Mouse (Mus musculus) left cerebral cortex, adult 2 months (tissue): ENCODE measurements around the gene Arhgap44. TPM values are rescaled to one million over a fixed set of nuclear protein-coding genes. Genes with fewer than 3 reads are reported as not detected.

Experiments used
- DNase-seq, 2 experiments: peaks; one replicate each; pipeline ENCODE4 v3.0.0; 2021 to 2022; ENCODE audit warnings: low spot score in 2 of 2, mixed read lengths in 1 of 2; ENCODE audit errors: extremely low spot score in 1 of 2
- H3K27ac ChIP-seq: fragments of 200-600 bp; 2 replicates; pipeline ENCODE4 v1.8.1; 2022
- H3K4me3 ChIP-seq: fragments of 200-600 bp; 2 replicates; pipeline ENCODE4 v1.8.1; 2022
- CTCF ChIP-seq: fragments of 200-600 bp; IDR thresholded peaks from 2 replicates; pipeline ENCODE4 v1.8.1; 2022; ENCODE audit warnings: antibody characterized with exemption, mild to moderate bottlenecking, moderate library complexity
- intact Hi-C: fragments of 180-260 bp; cut with DNase I; formaldehyde crosslinking; loops from one replicate; pipeline ENCODE4 v1.15.1; 2025
- total RNA-seq, 2 experiments: library from RNA; stranded (reverse); gene quantifications; 2 replicates each; pipeline ENCODE4 v1.2.3; 2021

Gene Arhgap44
- total RNA-seq, 2 experiments from 2014 or later = 137 to 142 TPM

- Histone ChIP-seq H3K27ac (no peak overlapping the region), H3K4me3 (no peak overlapping the region)
- no peak for DNase-seq
- no peak for TF ChIP-seq CTCF
- intact Hi-C loops = no loop called here
These were observed 123.8 kb downstream of the Arhgap44 start for GRCm38 (mm10) chr11:65038996-65039395.

- intact Hi-C loops = no loop called here
- no peak for DNase-seq
- H3K4me3 ChIP-seq = no peak overlapping the region
- no peak overlapping the region for H3K27ac ChIP-seq
- no peak for TF ChIP-seq CTCF
These were observed 130.5 kb downstream of the Arhgap44 start for GRCm38 (mm10) chr11:65032221-65032620.

- no peak overlapping the region for H3K4me3 ChIP-seq
- intact Hi-C loops = no loop called here
- no peak for DNase-seq
- H3K27ac ChIP-seq = no peak overlapping the region
- no peak for TF ChIP-seq CTCF
These were observed 132.6 kb downstream of the Arhgap44 start for GRCm38 (mm10) chr11:65030201-65030600.

GRCm38 (mm10) chr11:65028049-65028448 lies 134.7 kb downstream of the Arhgap44 start:
- DNase-seq = no peak
- Histone ChIP-seq H3K4me3 (no peak overlapping the region), H3K27ac (no peak overlapping the region)
- intact Hi-C loops = no loop called here
- no peak for TF ChIP-seq CTCF

- no peak for DNase-seq
- Histone ChIP-seq H3K4me3 (no peak overlapping the region), H3K27ac (no peak overlapping the region)
- no peak for TF ChIP-seq CTCF
- intact Hi-C loops = no loop called here
These were observed 140.0 kb downstream of the Arhgap44 start for GRCm38 (mm10) chr11:65022771-65023170.

GRCm38 (mm10) chr11:65020744-65021143 lies 142.0 kb downstream of the Arhgap44 start:
- Histone ChIP-seq H3K27ac (no peak overlapping the region), H3K4me3 (no peak overlapping the region)
- intact Hi-C loops = no loop called here
- no peak for TF ChIP-seq CTCF
- DNase-seq = no peak

GRCm38 (mm10) chr11:65016754-65017153 lies 146.0 kb downstream of the Arhgap44 start:
- intact Hi-C loops = loop anchor here (10.0 kb wide), 1 partner anchor 658 kb away; no protein-coding TSS in a partner anchor
- no peak for TF ChIP-seq CTCF
- DNase-seq = no peak
- Histone ChIP-seq H3K4me3 (no peak overlapping the region), H3K27ac (no peak overlapping the region)

GRCm38 (mm10) chr11:65013906-65014305 lies 148.9 kb downstream of the Arhgap44 start:
- no peak for TF ChIP-seq CTCF

GRCm38 (mm10) chr11:65006047-65006446 lies 156.7 kb downstream of the Arhgap44 start:
- DNase-seq = no peak
- no peak overlapping the region for H3K27ac ChIP-seq
- no peak for TF ChIP-seq CTCF
- intact Hi-C loops = no loop called here
- H3K4me3 ChIP-seq = no peak overlapping the region

More at GRCm38 (mm10) chr11:65013906-65014305, 148.9 kb downstream of the Arhgap44 start:
- DNase-seq = no peak
- Histone ChIP-seq H3K27ac (no peak overlapping the region), H3K4me3 (no peak overlapping the region)
- intact Hi-C loops = loop anchor here (10.0 kb wide), 1 partner anchor 661 kb away; no protein-coding TSS in a partner anchor

- no peak for TF ChIP-seq CTCF
- intact Hi-C loops = no loop called here
- no peak overlapping the region for H3K27ac ChIP-seq
These were observed 157.9 kb downstream of the Arhgap44 start for GRCm38 (mm10) chr11:65004836-65005235.

GRCm38 (mm10) chr11:65003611-65004010 lies 159.2 kb downstream of the Arhgap44 start:
- no peak overlapping the region for H3K4me3 ChIP-seq
- intact Hi-C loops = no loop called here
- TF ChIP-seq CTCF = no peak
- H3K27ac ChIP-seq = no peak overlapping the region
- no peak for DNase-seq

More at GRCm38 (mm10) chr11:65004836-65005235, 157.9 kb downstream of the Arhgap44 start:
- no peak for DNase-seq
- H3K4me3 ChIP-seq = no peak overlapping the region

GRCm38 (mm10) chr11:65001729-65002128 lies 161.0 kb downstream of the Arhgap44 start:
- DNase-seq = no peak
- H3K4me3 ChIP-seq = no peak overlapping the region
- intact Hi-C loops = no loop called here
- H3K27ac ChIP-seq = no peak overlapping the region
- no peak for TF ChIP-seq CTCF

GRCm38 (mm10) chr11:64999685-65000084 lies 163.1 kb downstream of the Arhgap44 start:
- DNase-seq = no peak
- intact Hi-C loops = no loop called here

More at GRCm38 (mm10) chr11:64999685-65000084, 163.1 kb downstream of the Arhgap44 start:
- H3K27ac ChIP-seq = no peak overlapping the region
- no peak overlapping the region for H3K4me3 ChIP-seq
- TF ChIP-seq CTCF = no peak
